Mouse (Mus musculus): ENCODE data around the gene Ttf1. TPM values are rescaled to one million over a fixed set of nuclear protein-coding genes. Genes with fewer than 3 reads are reported as not detected.
"Not testable (repeated sequence)": the region's sequence is repeated elsewhere in the genome, so short reads cannot be mapped to it uniquely, and the experiment has no call there.

Ttf1 gene
- polyA plus RNA-seq, 1 experiment from 2014 or later, result 11.3 TPM

GRCm38 (mm10) chr2:29074676-29075075 is 14.6 kb downstream of the Ttf1 start:
- Histone ChIP-seq H3K9me3 (no peaks in the 10 kb centered on the region), H3K36me3 (peaks cover 69% of the 10 kb centered on the region), H3K9ac (no peak overlapping the region), H3K4me1 (no peaks in the 10 kb centered on the region), H3K4me3 (no peak overlapping the region), H3K27ac (no peak overlapping the region), H3K4me2 (no peak overlapping the region), H3K27me3 (no peaks in the 10 kb centered on the region)
- ATAC-seq (ENCODE audit: borderline replicate concordance, extremely low read depth, low FRiP score, low TSS enrichment), result no peak
- 87% methylated on average over 7 of the region's 7 CpGs for WGBS

DNA sequence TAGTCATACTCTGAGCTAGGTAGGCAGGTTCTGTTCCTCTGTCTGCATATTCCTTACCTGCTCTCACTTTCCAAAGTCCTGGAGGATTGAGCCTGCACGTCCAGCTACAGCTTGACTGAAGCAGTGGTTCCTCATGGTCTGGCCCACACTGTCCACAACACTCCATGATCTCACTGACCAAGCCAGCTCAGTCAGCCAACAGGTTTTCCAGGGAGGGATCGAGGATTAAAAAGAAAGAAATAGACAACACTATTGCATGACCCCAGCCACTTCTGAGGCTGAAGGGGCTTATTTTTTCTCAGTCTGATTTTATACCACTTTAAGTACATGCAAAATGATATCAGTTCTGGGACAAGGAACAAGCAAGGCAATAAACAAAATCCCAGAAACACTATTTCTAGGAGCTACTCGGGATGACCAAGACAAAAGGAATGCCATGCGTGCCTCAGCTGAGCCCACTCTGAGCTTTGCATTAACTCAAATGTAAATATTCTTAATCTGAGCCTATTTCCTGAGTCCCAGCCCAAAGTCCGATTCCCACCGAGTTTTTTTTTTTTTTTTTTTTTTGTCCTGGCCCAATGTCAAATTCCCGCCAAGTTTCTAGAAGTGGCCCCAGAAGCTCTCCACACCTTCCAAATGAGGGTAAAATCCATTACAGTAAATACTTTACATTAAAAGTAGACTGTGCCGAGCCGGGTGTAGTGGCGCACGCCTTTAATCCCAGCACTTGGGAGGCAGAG is 15.4 kb downstream of the Ttf1 start:
- Histone ChIP-seq H3K27me3 (no peaks in the 10 kb centered on the region), H3K4me2 (no peak overlapping the region), H3K36me3 (peaks cover 70% of the 10 kb centered on the region), H3K27ac (no peak overlapping the region), H3K4me1 (no peaks in the 10 kb centered on the region), H3K4me3 (no peak overlapping the region), H3K9me3 (no peaks in the 10 kb centered on the region), H3K9ac (no peak overlapping the region)
- ATAC-seq (ENCODE audit: borderline replicate concordance, extremely low read depth, low FRiP score, low TSS enrichment), result no peak
- WGBS, result 67% methylated on average over 11 of the region's 11 CpGs

GRCm38 (mm10) chr2:29076226-29076625 is 16.2 kb downstream of the Ttf1 start:
- no peaks in the 10 kb centered on the region for H3K27me3 ChIP-seq
- no peak for ATAC-seq (ENCODE audit: borderline replicate concordance, extremely low read depth, low FRiP score, low TSS enrichment)
- H3K27ac ChIP-seq, result no peak overlapping the region
- H3K9me3 ChIP-seq, result no peaks in the 10 kb centered on the region
- no peak overlapping the region for H3K4me3 ChIP-seq
- peaks cover 70% of the 10 kb centered on the region for H3K36me3 ChIP-seq
- no peaks in the 10 kb centered on the region for H3K4me1 ChIP-seq
- WGBS, result 61% methylated on average over 2 of the region's 2 CpGs
- no peak overlapping the region for H3K9ac ChIP-seq
- no peak overlapping the region for H3K4me2 ChIP-seq

GRCm38 (mm10) chr2:29081965-29082364 is 21.9 kb downstream of the Ttf1 start:
- H3K4me1 ChIP-seq, result no peaks in the 10 kb centered on the region
- H3K36me3 ChIP-seq, result peaks cover 85% of the 10 kb centered on the region
- no peaks in the 10 kb centered on the region for H3K27me3 ChIP-seq
- H3K4me2 ChIP-seq, result no peak overlapping the region
- no peak overlapping the region for H3K9ac ChIP-seq
- H3K27ac ChIP-seq, result no peak overlapping the region
- no peaks in the 10 kb centered on the region for H3K9me3 ChIP-seq
- ATAC-seq (ENCODE audit: borderline replicate concordance, extremely low read depth, low FRiP score, low TSS enrichment), result no peak
- 58% methylated on average over 3 of the region's 3 CpGs for WGBS
- H3K4me3 ChIP-seq, result no peak overlapping the region

- Histone ChIP-seq H3K36me3 (peaks cover 55% of the 10 kb centered on the region), H3K9ac (no peak overlapping the region), H3K27me3 (no peaks in the 10 kb centered on the region), H3K27ac (no peak overlapping the region), H3K4me1 (no peaks in the 10 kb centered on the region), H3K9me3 (no peaks in the 10 kb centered on the region), H3K4me3 (no peak overlapping the region), H3K4me2 (no peak overlapping the region)
- WGBS, result 95% methylated on average over 7 of the region's 7 CpGs
- ATAC-seq (ENCODE audit: borderline replicate concordance, extremely low read depth, low FRiP score, low TSS enrichment), result no peak
These were observed 26.0 kb downstream of the Ttf1 start for GRCm38 (mm10) chr2:29086026-29086425.

DNA sequence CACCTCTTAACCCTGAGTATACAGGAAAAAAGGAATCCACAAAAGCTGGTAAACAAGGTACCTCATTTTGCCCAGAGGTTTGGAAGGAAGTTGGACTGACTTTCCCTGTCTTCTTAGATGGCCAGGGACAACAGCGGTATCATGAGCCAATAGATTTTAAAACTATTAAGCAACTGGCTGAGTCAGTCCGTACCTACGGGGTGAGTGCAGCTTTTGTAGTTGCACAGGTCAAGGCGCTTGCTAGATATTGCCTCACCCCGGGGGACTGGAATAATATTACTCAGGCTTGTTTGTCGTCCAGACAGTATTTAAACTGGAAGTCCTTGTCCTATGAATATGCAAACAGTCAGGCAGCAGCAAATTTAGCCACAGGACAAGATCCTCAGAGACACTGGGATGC is 29.2 kb downstream of the Ttf1 start:
- H3K27ac ChIP-seq; H3K4me1 ChIP-seq; ATAC-seq (ENCODE audit: borderline replicate concordance, extremely low read depth, low FRiP score, low TSS enrichment); H3K9me3 ChIP-seq; H3K27me3 ChIP-seq; H3K9ac ChIP-seq; H3K4me2 ChIP-seq; H3K4me3 ChIP-seq: not testable (repeated sequence)
- WGBS, result 82% methylated on average over 6 of the region's 6 CpGs
- H3K36me3 ChIP-seq, result peaks cover 24% of the 10 kb centered on the region; the same call in 1 of the 2 replicates

DNA sequence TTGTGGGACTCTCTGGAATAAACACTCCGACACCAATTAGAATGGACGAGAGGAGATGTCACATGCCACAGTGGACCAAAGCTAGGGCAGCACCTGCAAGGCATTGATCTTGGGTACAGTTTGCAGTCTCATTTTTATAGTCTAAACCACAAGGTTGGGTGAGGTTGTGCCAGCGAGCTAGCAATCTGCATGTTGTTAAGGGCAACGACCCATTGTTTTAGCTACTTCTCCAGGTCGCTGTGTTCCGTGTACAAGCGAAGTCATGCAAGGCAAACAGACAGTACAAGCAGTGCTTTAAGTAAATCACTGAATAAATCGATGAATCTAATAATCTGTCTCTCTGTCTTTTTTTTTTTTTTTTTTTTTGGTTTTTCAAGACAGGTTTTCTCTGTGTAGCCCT is 35.6 kb downstream of the Ttf1 start:
- H3K4me1 ChIP-seq, result no peaks in the 10 kb centered on the region
- no peak overlapping the region for H3K4me3 ChIP-seq
- no peaks in the 10 kb centered on the region for H3K27me3 ChIP-seq
- H3K27ac ChIP-seq, result no peak overlapping the region
- no peaks in the 10 kb centered on the region for H3K36me3 ChIP-seq
- WGBS, result 84% methylated on average over 8 of the region's 8 CpGs
- no peaks in the 10 kb centered on the region for H3K9me3 ChIP-seq
- no peak for ATAC-seq (ENCODE audit: borderline replicate concordance, extremely low read depth, low FRiP score, low TSS enrichment)
- H3K9ac ChIP-seq, result no peak overlapping the region
- H3K4me2 ChIP-seq, result no peak overlapping the region

DNA sequence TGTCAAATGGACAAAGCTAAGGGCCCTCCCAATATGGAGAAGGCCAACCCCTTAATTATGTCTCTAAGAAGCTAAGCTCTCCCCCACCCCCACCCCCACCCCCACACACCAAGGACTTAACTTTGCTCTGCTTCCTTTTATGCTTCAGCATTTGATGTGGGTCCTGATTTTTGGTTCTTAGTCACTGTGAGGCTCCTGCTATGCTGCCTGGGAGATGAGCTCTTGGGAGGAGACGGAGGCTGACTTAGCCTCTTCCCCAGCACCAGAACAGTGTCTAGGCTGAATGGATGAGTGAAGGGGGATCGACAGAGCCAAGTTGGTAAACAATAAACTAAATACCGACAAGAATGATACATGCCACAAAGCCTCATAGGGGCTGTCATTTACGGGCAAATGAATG is 36.7 kb downstream of the Ttf1 start:
- Histone ChIP-seq H3K36me3 (no peaks in the 10 kb centered on the region), H3K9me3 (no peaks in the 10 kb centered on the region), H3K9ac (no peak overlapping the region), H3K4me1 (no peaks in the 10 kb centered on the region), H3K4me2 (no peak overlapping the region), H3K27ac (no peak overlapping the region), H3K27me3 (no peaks in the 10 kb centered on the region), H3K4me3 (no peak overlapping the region)
- no peak for ATAC-seq (ENCODE audit: borderline replicate concordance, extremely low read depth, low FRiP score, low TSS enrichment)
- 64% methylated on average over 4 of the region's 4 CpGs for WGBS

DNA sequence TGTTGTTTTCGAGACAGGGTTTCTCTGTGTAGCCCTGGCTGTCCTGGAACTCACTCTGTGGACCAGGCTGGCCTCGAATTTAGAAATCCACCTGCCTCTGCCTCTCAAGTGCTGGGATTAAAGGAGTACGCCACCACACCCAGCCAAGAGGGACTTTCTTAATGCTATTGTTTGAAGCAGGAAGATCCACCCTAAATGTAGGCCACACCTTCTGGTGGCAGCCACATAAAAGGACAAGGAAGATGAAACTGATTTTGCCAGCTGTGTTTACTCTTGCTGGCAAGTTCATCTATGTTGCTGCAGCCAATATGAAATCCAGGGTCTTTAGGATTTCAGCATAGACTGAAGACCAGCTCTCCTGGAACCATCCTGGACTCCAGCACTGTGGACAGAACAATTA is 37.4 kb downstream of the Ttf1 start:
- no peaks in the 10 kb centered on the region for H3K4me1 ChIP-seq
- no peaks in the 10 kb centered on the region for H3K27me3 ChIP-seq
- H3K36me3 ChIP-seq, result no peaks in the 10 kb centered on the region
- no peak for ATAC-seq (ENCODE audit: borderline replicate concordance, extremely low read depth, low FRiP score, low TSS enrichment)
- H3K4me3 ChIP-seq, result no peak overlapping the region
- no peak overlapping the region for H3K27ac ChIP-seq
- 64% methylated on average over 3 of the region's 3 CpGs for WGBS
- no peaks in the 10 kb centered on the region for H3K9me3 ChIP-seq
- H3K9ac ChIP-seq, result no peak overlapping the region
- no peak overlapping the region for H3K4me2 ChIP-seq

DNA sequence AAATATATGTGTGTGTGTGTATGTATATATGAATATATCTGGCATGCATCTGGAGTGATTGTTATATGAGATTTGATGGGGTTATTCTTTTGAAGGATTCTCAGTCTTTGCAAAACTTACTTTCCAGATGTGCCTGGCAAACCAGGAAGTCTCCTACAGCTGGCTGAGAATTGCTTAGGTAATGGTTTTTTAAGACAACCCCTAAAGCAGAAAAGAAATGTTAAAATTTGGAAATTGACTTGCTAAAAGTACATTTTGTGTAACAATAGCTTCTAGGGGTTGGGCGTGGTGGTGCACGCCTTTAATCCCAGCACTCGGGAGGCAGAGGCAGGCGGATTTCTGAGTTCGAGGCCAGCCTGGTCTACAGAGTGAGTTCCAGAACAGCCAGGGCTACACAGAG is 37.9 kb downstream of the Ttf1 start:
- not testable (repeated sequence) for H3K4me2 ChIP-seq; H3K9ac ChIP-seq; ATAC-seq (ENCODE audit: borderline replicate concordance, extremely low read depth, low FRiP score, low TSS enrichment); H3K36me3 ChIP-seq; H3K9me3 ChIP-seq; H3K27ac ChIP-seq; H3K4me3 ChIP-seq; H3K27me3 ChIP-seq; H3K4me1 ChIP-seq
- WGBS, result 93% methylated on average over 5 of the region's 5 CpGs

- no peak overlapping the region for H3K27ac ChIP-seq
- 77% methylated on average over 8 of the region's 8 CpGs for WGBS
- H3K9ac ChIP-seq, result no peak overlapping the region
- H3K4me1 ChIP-seq, result no peaks in the 10 kb centered on the region
- H3K4me3 ChIP-seq, result no peak overlapping the region
- ATAC-seq (ENCODE audit: borderline replicate concordance, extremely low read depth, low FRiP score, low TSS enrichment), result no peak
- no peaks in the 10 kb centered on the region for H3K27me3 ChIP-seq
- no peaks in the 10 kb centered on the region for H3K36me3 ChIP-seq
- H3K9me3 ChIP-seq, result no peaks in the 10 kb centered on the region
- no peak overlapping the region for H3K4me2 ChIP-seq
These were observed 38.7 kb downstream of the Ttf1 start for GRCm38 (mm10) chr2:29098786-29099185.

DNA sequence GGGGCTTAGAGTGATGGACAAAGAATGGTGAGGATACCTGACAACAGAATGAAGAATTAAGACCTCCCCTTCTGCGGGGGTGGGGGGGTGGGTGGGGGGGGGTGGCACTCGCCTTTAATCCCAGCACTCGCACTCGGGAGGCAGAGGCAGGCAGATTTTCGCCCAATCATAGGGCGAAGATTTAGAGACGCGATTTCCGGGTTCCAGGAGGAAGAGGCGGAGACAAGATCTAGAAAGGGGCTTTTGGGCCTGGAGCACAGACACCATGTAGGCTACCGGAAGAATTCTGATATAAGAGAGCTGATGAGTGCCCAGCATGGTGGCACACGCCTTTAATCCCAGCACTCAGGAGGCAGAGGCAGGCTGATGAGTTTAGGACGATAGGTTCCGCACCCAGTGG is 39.6 kb downstream of the Ttf1 start:
- 84% methylated on average over 14 of the region's 14 CpGs for WGBS
- Histone ChIP-seq H3K4me2 (no peak overlapping the region), H3K27me3 (no peaks in the 10 kb centered on the region), H3K9ac (no peak overlapping the region), H3K9me3 (no peaks in the 10 kb centered on the region), H3K36me3 (no peaks in the 10 kb centered on the region), H3K4me3 (no peak overlapping the region), H3K4me1 (no peaks in the 10 kb centered on the region), H3K27ac (no peak overlapping the region)
- no peak for ATAC-seq (ENCODE audit: borderline replicate concordance, extremely low read depth, low FRiP score, low TSS enrichment)

Measured in lung, embryonic 15.5 days (tissue).